Mouse (Mus musculus) kidney, postnatal 4 days (tissue): ENCODE data around the gene Lemd1.

Experiments
- DNase-seq, 2 experiments: peaks; one replicate each; pipeline ENCODE4 v3.0.0; 2021; ENCODE audit warnings: mixed read lengths in 2 of 2

Lemd1 gene

DNA sequence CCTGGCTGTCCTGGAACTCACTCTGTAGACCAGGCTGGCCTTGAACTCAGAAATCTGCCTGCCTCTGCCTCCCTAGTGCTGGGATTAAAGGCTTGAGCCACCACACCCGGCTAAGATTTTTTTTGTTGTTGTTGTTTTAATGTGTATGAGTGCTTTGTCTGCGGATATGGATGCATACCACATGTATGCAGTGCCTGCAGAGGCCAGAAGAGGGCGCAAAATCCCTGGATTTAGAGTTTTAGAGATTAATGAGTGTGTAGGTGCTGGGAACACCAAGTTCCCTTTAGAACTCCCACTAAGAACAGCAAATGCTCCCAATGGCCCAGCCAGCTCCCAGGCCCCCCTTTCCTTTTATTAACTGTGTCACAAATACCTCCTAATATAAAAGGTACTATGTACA lies 25.4 kb upstream of the Lemd1 start:
- peak in 1 of 2 experiments; percentile 39 for DNase-seq

DNA sequence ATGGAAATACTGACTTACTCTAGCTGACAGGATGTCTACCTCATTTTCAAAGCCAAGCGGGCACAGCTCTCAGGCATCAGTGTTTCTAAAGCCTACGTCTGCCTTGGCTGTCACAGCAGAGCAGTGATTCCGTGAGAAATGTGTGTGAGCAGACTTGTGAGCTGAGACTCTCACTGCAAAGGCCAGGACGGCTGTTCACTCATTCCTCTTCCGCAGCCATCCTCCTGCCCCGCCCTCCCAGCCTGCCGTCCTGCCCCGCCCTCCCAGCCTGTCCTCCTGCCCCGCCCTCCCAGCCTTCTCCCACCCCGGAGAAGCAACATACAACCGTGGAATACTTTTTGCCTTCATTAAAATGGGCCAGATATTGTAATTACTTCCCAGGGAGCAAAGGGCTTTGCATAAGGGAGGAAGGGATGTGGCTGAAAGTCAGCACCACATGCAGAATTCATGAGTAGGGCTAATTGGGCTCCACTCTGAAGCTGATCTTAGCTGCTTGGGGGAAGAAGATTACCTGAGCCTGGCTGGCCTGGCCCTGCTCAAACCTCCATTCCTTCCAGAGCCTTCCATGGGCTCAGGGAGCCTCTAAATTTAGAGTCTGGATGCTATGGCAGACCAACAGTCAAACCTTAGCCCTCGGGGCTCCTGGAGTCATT lies 23.0 kb upstream of the Lemd1 start:
- DNase-seq, result peak; percentile 65 to 74

GRCm38 (mm10) chr1:132170698-132171097 lies 20.5 kb upstream of the Lemd1 start:
- DNase-seq, result no peak

DNA sequence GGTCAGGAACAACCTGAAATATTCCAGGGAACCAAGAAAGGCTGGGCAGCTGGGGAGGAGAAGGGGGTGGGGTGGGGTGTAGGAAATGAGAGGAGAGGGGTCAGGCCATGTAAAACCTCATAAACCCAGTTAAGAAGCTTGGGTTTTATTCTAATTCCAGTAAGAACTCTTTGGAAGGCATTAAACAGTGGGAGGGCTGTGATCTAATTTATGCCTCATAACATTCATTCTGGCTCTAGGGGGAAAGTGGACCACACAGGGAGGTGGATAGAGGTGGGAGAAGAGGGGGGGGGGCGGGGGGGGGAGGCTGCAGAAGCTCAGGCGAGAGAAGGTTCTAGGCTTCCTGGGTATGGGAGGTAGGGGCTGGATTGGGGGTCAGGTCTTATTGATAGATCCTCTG lies 19.6 kb upstream of the Lemd1 start:
- no peak for DNase-seq

DNA sequence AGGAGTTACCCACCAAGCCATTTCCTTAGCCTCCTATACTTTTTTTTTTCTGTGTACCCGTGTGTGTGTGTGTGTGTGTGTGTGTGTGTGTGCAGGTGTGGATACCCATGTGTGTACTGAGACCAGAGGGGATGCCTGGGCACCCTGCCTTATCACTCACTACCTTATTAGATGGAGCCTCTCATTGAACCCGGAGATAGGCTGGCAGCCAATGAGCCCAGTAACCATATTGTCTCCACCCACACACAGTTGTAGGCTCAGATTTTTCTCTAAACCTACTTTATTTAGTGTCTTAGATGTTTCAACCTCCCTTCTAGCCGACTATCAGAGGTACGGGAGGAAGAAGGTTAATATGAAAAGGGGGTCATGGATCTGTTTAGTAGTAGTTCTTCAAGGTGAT lies 4.9 kb upstream of the Lemd1 start:
- DNase-seq, result no peak

DNA sequence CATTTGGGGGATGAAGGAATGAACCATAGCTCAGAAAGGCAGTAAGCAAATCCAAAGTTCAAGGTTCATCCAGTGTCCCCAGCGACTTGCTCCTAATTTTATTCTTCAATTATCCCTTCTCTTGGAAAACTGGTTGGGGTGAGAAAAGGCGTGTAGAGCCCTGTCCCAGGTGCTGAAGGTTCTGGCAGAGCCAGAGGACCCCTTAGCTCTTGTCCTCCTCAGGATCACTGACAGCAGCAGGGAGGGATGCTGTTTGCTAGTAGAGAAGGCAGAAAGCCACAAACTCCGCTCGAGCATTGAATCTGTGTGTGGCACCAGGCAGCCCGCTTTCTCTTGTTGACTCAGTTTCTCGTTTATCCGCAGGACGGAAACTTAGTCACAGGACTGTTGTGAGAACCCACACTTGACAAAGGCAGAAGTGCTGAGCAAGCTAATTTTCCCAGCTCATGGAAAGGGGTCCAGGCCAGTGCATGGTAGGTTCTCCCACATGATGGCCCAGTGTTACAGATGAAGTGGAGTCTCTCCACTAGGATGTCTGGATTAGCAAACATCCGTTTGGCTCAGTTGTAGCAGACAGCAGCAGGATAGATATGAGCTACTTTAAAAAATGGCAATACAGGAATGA lies 2.7 kb upstream of the Lemd1 start:
- DNase-seq, result peak; percentile 58 to 59

DNA sequence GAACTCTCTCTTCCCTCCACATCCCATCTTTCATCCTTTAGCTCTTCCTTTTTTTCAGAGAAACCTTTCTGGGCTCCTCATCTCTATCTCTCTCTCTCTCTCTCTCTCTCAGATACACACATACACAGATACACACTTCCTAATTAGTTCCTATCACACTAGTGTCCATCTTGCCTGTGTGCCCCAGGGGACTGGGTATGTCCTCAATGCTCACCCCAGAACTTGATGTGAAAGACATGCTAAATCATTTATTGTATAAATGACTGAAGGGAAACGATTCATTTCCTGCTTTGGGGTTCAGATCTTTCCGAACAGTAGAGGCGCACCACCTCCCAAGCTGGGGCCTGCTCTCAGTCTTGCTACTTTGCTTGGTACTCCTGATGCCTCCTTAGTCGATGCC lies 2.0 kb upstream of the Lemd1 start:
- DNase-seq, result no peak

DNA sequence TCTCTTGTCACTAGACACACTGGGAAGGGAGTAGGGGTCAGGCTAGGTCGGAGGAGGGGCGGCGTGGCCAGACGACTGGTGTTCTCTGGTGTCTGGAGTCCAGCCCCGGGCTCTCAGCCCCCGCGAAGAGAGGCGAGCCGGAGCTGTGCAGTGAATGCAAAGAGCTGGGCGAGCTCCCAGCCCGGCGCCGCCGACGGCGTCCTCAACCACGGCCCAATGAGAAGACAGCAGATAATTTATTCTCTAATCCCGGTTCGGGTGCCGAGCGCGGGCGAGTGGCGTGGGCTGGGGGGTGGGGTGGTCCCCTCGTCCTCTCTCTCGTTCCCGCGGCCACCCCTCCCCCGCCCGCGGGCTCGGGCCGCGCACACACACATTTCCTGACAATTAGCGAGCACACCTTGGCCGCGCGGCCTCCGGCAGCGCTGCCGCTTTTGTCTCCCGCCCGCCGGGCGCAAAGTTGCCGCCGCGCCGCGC lies 1.2 kb upstream of the Lemd1 start:
- DNase-seq, result peak; percentile 65 to 74

- peak; percentile 57 to 70 for DNase-seq
These were observed 574 bp upstream of the Lemd1 start for GRCm38 (mm10) chr1:132190621-132191092.

GRCm38 (mm10) chr1:132191786-132192680 lies 802 bp downstream of the Lemd1 start:
- DNase-seq, result peak; percentile 62 to 64

GRCm38 (mm10) chr1:132193806-132194205 lies 2.6 kb downstream of the Lemd1 start:
- no peak for DNase-seq

GRCm38 (mm10) chr1:132194624-132195023 lies 3.4 kb downstream of the Lemd1 start:
- DNase-seq, result no peak

GRCm38 (mm10) chr1:132195100-132195499 lies 3.9 kb downstream of the Lemd1 start:
- DNase-seq, result no peak

DNA sequence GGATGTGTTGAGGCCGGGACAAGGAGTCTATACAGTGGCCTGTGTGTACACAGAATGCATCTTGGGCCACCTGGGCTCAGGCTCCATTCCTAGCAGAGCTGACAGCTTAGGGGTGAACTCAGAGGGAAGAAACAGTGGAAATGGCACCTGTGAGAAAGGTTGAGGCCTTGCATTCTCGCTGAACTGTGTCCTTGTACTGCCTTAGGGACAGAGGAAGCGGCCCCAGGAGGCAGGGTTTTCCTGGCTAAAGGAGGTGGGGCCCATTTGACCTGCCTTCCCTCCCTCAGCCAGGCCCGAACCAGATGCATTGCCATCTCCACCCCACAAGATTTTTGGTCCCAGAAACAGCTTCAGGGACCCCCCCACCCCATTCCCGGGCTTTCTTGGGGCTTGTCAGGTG lies 4.5 kb downstream of the Lemd1 start:
- no peak for DNase-seq

GRCm38 (mm10) chr1:132196337-132196736 lies 5.1 kb downstream of the Lemd1 start:
- DNase-seq, result no peak

GRCm38 (mm10) chr1:132197666-132198065 lies 6.4 kb downstream of the Lemd1 start:
- DNase-seq, result no peak

GRCm38 (mm10) chr1:132198401-132199071 lies 7.3 kb downstream of the Lemd1 start:
- no peak for DNase-seq

DNA sequence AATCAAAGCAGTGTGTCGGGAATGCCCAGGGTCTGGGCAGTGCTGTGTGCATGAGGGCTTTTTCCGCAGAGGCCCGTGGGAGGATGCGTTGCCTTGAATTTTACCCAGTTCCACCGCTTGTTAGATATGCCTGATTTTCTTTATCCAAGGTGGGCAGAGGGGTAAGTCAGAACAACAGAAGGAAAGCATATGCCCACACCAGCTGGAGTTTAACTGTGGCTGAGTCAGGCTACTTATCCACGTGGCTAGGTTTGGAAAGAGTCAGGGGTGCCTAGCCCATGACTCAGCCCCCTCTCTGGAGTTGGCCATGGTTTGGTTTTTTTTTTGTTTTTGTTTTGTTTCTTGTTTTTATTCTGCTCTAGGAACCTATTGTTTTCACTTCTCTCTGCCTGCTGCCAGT lies 8.0 kb downstream of the Lemd1 start:
- DNase-seq, result no peak

GRCm38 (mm10) chr1:132199934-132200333 lies 8.7 kb downstream of the Lemd1 start:
- DNase-seq, result no peak

DNA sequence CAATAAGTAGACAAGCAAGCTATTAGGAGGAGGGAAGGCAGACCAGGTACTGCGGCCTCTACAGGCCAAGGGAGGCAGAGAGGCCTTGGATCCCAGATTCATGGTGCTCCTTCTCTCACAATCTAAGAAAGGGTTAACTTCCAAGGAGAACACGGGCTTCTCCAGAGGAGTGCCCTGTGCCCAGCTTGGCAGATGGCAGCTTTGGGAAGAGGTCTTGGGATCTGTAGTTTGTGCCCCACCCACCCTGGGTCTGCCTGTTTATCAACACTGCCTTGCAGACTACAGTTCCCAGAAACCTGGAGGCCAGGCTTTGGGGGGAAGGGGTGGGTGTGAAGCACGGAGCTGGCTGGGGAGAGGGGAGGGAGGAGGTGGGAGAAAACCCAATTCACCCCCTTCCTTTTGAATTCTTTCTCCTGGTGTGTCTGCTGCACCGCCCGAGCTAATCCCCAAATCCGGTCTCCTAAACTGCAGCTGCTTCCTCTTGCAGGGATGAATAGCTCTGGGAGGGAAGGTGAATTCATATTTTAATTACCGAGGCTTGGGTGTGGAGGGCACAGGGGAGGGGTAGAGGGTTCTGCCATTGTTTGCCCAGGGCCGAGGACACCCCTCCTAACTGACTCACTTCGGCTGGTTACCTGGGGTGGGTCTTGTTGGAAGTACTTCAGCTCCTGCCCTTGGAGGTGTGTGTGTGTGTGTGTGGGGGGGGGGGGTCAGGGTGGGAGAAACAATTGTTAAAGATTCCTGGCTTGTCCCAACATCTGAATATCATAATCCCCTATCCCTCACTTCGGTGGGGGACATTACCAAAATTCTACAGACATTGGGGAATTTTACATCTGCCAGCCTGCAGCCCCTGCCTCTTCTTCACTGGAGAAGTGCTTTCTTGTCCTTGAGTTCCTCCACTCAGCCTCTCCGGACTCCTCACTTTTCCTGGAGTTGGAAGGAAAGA lies 9.6 kb downstream of the Lemd1 start:
- DNase-seq, result peak in 1 of 2 experiments; percentile 59

- DNase-seq, result no peak
These were observed 10.3 kb downstream of the Lemd1 start for GRCm38 (mm10) chr1:132201511-132201860.

GRCm38 (mm10) chr1:132201936-132202335 lies 10.7 kb downstream of the Lemd1 start:
- no peak for DNase-seq
